Mouse (Mus musculus) hindbrain, embryonic 12.5 days (tissue): ENCODE results near the gene Gpr107. TPM values are rescaled to one million over a fixed set of nuclear protein-coding genes. Genes with fewer than 3 reads are reported as not detected.
A peak's percentile ranks its signal among the peaks of the same experiment; 100 is the strongest.

Experiments
- ATAC-seq: fragments of 200-750 bp; cut with Nextera tagmentation; 2 replicates; pipeline ENCODE4 v1.8.0; 2017; ENCODE audit warnings: moderate TSS enrichment; ENCODE audit not compliant: low FRiP score
- H3K27ac ChIP-seq: fragments of 300-500 bp; sonication (generic); 2 replicates; pipeline ENCODE4 v1.5.1; 2016; ENCODE audit warnings: mild to moderate bottlenecking
- H3K27me3 ChIP-seq: fragments of 300-500 bp; sonication (generic); 2 replicates; pipeline ENCODE4 v1.6.1; 2016; ENCODE audit warnings: mild to moderate bottlenecking
- H3K36me3 ChIP-seq: fragments of 300-500 bp; sonication (generic); 2 replicates; pipeline ENCODE4 v1.6.1; 2016; ENCODE audit warnings: mild to moderate bottlenecking
- H3K4me1 ChIP-seq: fragments of 300-500 bp; sonication (generic); 2 replicates; pipeline ENCODE4 v1.6.1; 2016
- H3K4me2 ChIP-seq: fragments of 300-500 bp; sonication (generic); replicated peaks from 2 replicates; pipeline ENCODE4 v1.6.1; 2016; ENCODE audit warnings: mild to moderate bottlenecking
- H3K4me3 ChIP-seq: fragments of 300-500 bp; sonication (generic); 2 replicates; pipeline ENCODE4 v1.5.1; 2016; ENCODE audit warnings: mild to moderate bottlenecking
- H3K9ac ChIP-seq: fragments of 300-500 bp; sonication (generic); 2 replicates; pipeline ENCODE4 v1.6.1; 2016; ENCODE audit warnings: mild to moderate bottlenecking, moderate library complexity
- H3K9me3 ChIP-seq: fragments of 300-500 bp; sonication (generic); replicated peaks from 2 replicates; pipeline ENCODE4 v1.6.1; 2016; ENCODE audit warnings: mild to moderate bottlenecking
- WGBS: fragments of 180-500 bp; shearing (Covaris S2); methylation state at CpG from one replicate; pipeline ENCODE4 v1.1.7; 2016; 5-methylcytosine and 5-hydroxymethylcytosine counted together
- polyA plus RNA-seq: library from polyadenylated mRNA; unstranded; fragments of >200 nt; fragmentation: Nextera tagmentation; extraction: Ambion mirVana; gene quantifications from 2 replicates; pipeline ENCODE4 v1.2.1, GENCODE M21; 2016

The Gpr107 gene
- polyA plus RNA-seq, 1 experiment from 2014 or later = 43.1 TPM

DNA sequence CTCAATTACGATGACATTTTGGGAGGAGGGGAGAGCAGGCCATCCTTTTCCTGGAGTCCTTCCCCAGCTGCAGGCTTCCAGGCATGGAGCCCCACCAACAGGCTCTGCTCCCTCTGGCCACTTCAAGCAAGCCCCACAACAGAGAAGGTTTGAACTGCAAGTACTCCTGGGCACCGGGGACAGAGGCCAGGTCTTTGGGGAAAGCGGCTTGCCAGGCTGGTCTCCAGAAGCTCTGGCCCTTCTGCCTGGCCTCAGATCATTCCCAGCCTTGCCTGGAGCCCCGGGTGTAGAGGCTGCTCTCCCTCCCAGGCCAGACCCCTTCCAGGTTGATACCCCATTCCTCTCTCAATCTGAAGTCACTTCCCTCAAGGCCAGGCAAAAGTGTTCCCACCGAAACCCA lies 92.9 kb downstream of the Gpr107 start:
- WGBS = 11% methylated on average over 5 of the region's 5 CpGs
- Histone ChIP-seq H3K4me3 (peak overlapping the region; percentile 93), H3K4me2 (peak overlapping the region; percentile 77), H3K27me3 (peaks cover 25% of the 10 kb centered on the region), H3K9me3 (no peaks in the 10 kb centered on the region), H3K4me1 (peaks cover 46% of the 10 kb centered on the region), H3K9ac (peak overlapping the region; percentile 99), H3K27ac (peak overlapping the region; percentile 92), H3K36me3 (peaks cover 5% of the 10 kb centered on the region; the same call in 1 of the 2 replicates)
- no peak for ATAC-seq

DNA sequence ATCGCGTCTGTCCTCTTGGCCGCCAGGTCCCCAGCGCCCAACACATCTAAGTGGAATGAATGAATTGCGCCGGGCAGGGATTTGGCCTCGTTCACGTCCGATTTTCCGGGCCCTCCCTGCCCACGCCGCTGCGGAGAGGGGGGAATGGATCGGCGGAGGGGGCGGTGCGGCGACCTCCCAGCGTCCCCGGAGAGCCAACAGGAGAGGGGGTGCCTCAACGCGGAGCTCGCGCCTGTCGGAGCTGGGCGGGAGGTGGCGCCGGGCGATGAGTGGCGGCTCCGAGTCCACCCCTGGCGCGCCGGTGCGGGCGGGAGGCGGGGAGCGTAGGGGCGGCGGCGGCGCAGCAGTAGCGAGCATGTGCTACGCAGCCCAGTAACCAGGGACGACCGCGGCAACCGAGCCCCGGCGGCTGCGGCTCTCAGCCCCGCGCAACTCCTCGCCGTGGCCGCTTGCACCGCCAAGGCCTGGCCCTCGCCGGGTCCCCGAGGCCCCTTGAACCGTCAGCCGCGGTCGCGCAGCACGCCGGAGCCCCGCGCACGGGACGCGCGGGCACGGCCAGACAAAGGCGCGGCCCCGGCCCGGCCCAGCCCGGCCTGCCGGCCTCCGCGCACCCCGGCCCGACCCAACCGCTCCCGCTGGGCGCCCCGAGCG lies 93.5 kb downstream of the Gpr107 start, which contains the start of gene Ncs1:
Ncs1 (plus strand) TSS at position 333 of the 651 bp plus-strand sequence.
- Histone ChIP-seq H3K4me1 (peaks cover 49% of the 10 kb centered on the region), H3K4me2 (peak within 1 kb of the TSS; percentile 77), H3K36me3 (peaks cover 5% of the 10 kb centered on the region; the same call in 1 of the 2 replicates), H3K27me3 (peaks cover 25% of the 10 kb centered on the region), H3K27ac (peak within 1 kb of the TSS; percentile 92), H3K4me3 (peak within 1 kb of the TSS; percentile 93), H3K9ac (peak within 1 kb of the TSS; percentile 99), H3K9me3 (no peaks in the 10 kb centered on the region)
- 1% methylated on average over 77 of the region's 89 CpGs for WGBS
- peak; percentile 83 for ATAC-seq

DNA sequence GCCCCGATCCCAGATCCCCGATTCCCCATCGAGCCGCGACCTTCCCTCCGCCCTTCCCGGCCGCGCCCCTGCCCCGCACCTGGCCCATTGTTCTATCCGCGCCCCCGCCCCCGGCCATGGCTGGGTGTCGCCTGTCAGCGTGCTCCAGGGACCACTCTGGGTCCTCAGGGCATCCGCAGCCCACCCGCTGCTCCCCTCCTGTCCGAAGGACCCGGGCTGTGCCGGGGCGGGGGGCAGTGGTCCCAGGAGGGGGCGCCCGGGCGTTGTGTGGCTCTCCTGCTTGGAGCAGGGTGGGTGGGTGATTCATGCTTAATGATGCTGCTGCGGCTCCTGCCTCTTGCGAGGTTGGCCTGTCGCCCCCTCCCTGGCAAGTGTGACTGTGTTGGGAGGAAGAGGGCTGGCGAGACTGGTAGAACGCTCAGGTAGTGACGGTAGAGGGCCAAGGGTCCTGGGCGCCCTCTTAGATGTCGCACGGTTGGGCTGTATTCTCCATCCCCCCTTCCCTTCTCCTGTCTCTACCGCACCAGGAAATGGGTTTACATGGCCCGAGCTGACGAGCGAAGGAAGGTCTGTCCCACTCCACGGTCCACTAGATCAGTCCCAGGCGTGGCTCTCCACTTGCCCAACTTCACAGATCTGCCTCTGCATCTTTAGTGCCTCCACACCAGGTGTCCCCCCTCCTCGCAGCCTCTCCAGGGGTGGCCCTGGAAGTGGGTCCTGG lies 94.3 kb downstream of the Gpr107 start:
- Histone ChIP-seq H3K36me3 (peaks cover 5% of the 10 kb centered on the region; the same call in 1 of the 2 replicates), H3K27ac (peak overlapping the region; percentile 92), H3K9ac (peak overlapping the region; percentile 99), H3K27me3 (peaks cover 25% of the 10 kb centered on the region), H3K9me3 (no peaks in the 10 kb centered on the region), H3K4me3 (peak overlapping the region; percentile 93), H3K4me1 (peaks cover 54% of the 10 kb centered on the region), H3K4me2 (peak overlapping the region; percentile 77)
- WGBS = 1% methylated on average over 39 of the region's 41 CpGs
- ATAC-seq = peak; percentile 49

DNA sequence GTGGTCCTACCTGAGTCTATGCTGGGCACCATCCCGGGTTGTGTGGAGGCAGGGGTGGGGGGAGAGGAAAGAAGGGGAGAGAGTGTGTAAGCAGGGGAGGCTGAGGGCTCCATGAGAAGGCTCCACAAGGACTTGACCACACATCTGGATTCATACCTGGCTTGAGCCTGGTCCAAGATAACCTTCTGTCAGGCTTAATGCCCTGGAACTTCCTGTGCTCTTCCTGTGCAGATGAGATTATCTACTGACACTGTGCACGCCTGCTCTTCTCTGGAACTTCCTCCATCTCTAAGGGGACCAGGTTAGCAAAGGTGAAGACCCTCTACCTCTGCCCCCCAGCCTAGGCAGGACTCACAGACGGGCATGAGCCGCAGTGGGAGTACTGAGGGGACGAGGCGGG lies 96.7 kb downstream of the Gpr107 start:
- Histone ChIP-seq H3K4me1 (peaks cover 48% of the 10 kb centered on the region), H3K9me3 (no peaks in the 10 kb centered on the region)
- 94% methylated on average over 6 of the region's 6 CpGs for WGBS

DNA sequence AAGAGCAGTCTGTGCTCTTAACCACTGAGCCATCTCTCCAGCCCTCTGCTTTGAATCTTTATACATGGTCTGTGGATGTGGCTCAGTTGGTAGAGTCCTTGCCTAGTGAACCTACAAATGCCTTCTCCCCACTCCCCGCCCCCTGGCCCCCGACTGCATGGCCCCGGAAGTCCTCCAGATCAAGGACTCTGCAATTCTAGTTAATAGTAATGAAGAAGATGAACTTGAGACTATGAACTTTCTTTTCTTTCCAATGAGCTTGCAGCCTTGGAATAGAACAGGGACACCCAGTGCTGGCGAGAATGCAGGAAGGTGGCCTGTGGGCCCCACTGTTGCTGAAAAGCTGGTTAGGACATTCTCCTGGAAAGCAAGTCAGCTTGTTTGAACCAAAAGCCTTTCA lies 100.1 kb downstream of the Gpr107 start:
- Histone ChIP-seq H3K27ac (no peak overlapping the region), H3K9ac (no peak overlapping the region), H3K27me3 (no peaks in the 10 kb centered on the region), H3K9me3 (no peaks in the 10 kb centered on the region), H3K4me3 (no peak overlapping the region), H3K36me3 (peaks cover 9% of the 10 kb centered on the region; the same call in 1 of the 2 replicates), H3K4me1 (peaks cover 58% of the 10 kb centered on the region), H3K4me2 (no peak overlapping the region)
- WGBS = 93% methylated on average over 4 of the region's 4 CpGs
- no peak for ATAC-seq

More for the DNA sequence above, 96.7 kb downstream of the Gpr107 start:
- ATAC-seq = no peak
- Histone ChIP-seq H3K9ac (no peak overlapping the region), H3K27ac (no peak overlapping the region), H3K4me3 (no peak overlapping the region), H3K4me2 (no peak overlapping the region), H3K27me3 (peaks cover 7% of the 10 kb centered on the region; the same call in 1 of the 2 replicates), H3K36me3 (peaks cover 9% of the 10 kb centered on the region; the same call in 1 of the 2 replicates)

DNA sequence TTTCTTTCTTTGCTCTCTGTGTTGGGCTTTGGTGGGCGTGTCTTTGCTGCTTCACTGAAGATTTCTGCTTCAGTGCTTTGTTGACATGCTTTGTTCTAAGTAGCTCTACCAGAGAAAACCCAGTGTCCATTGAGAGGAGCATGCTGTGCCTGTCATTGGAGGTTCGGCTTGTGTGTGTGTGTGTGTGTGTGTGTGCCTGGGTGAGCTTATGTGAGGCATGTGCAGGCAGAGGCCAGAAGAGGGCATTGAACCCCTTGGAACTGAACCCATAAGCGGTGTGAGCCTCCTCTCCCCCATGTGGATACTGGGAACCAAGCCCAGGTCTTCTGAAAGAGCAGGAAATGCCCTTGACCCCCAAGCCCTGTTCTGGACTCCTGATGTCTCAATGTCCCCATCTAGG lies 101.3 kb downstream of the Gpr107 start:
- no peak overlapping the region for H3K4me3 ChIP-seq
- no peak overlapping the region for H3K27ac ChIP-seq
- H3K4me1 ChIP-seq = peaks cover 58% of the 10 kb centered on the region
- H3K4me2 ChIP-seq = no peak overlapping the region
- ATAC-seq = no peak
- H3K9me3 ChIP-seq = no peaks in the 10 kb centered on the region
- 48% methylated on average over 3 of the region's 3 CpGs for WGBS
- H3K36me3 ChIP-seq = peaks cover 9% of the 10 kb centered on the region; the same call in 1 of the 2 replicates
- no peak overlapping the region for H3K9ac ChIP-seq
- no peaks in the 10 kb centered on the region for H3K27me3 ChIP-seq

DNA sequence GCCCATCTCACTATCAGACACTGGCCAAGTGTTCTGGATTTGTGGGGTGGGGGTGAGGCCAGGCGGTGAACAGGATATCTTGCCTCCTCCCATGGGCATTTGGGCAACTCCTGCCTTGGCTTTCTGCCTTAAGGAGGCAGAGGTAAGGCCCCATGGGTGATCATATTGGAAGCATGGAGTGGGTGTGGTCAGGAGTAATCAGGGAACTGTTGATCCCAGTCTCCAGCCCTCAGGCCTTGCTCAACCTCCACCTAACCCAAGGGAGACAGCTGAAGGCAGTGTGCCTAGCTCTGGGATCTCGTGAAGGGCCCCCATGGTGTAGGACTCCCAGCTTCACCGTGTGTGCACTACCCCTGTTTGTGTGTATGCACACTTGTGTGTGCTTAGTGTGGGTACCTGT lies 102.7 kb downstream of the Gpr107 start:
- Histone ChIP-seq H3K9me3 (no peaks in the 10 kb centered on the region), H3K4me2 (no peak overlapping the region), H3K27me3 (no peaks in the 10 kb centered on the region), H3K36me3 (0 out of 2 replicates have a peak, but pooled peaks cover 4% of the 10 kb centered on the region), H3K4me3 (no peak overlapping the region), H3K4me1 (peaks cover 64% of the 10 kb centered on the region), H3K27ac (no peak overlapping the region), H3K9ac (no peak overlapping the region)
- ATAC-seq = no peak
- WGBS = 97% methylated on average over 3 of the region's 3 CpGs

DNA sequence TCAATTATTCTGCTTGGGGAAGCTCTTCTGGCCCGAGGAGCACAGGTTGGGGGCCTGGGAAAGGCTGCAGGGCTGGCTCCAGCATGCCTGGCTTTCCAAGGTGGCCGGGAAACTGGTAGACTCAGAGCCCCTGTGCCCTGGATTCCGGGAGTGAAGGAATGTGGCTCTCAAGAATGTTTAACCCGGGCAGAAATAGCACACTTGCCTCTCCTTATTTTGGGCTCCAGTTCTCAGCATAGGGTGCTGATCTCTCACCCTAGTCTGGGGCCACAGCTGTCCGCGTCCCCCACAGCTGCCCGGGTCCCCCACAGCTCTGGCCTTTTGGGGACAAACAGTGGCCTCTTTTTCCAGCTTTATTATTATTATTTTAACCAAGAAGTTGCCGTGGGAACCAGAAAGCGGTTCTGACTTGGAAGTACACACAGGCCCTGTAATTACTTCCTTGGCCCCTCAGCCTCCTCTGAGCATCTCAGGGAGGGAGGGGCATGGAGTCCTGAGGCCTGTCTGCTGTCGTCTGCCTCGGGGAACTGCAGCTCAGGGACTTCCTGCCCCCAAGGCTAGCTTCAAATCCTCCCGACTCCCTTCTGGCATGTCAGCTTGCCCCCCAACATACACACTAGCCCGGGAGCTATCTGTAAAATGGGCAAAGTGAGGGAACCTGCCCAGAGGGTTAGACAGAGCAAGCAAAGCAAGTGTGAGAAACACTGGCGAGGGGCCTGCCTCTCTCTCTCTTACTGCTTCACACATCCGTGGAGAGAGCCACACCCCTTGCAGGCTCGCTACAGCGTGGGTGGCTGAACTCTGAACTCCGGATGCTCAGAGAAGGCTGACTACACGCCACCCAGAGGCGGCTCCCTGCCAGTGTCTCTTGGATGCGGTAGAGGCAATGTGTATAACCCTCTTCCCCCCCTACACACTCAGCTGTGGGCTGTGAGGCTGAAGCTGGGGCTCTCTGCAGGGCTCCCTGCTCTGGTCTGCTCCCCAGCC lies 104.1 kb downstream of the Gpr107 start:
- Histone ChIP-seq H3K4me2 (peak overlapping the region; percentile 22), H3K27me3 (no peaks in the 10 kb centered on the region), H3K36me3 (0 out of 2 replicates have a peak, but pooled peaks cover 4% of the 10 kb centered on the region), H3K4me1 (peaks cover 57% of the 10 kb centered on the region), H3K27ac (peak overlapping the region; percentile 49), H3K9ac (no peak overlapping the region), H3K4me3 (no peak overlapping the region), H3K9me3 (no peaks in the 10 kb centered on the region)
- ATAC-seq = no peak
- WGBS = 20% methylated on average over 21 of the region's 21 CpGs

DNA sequence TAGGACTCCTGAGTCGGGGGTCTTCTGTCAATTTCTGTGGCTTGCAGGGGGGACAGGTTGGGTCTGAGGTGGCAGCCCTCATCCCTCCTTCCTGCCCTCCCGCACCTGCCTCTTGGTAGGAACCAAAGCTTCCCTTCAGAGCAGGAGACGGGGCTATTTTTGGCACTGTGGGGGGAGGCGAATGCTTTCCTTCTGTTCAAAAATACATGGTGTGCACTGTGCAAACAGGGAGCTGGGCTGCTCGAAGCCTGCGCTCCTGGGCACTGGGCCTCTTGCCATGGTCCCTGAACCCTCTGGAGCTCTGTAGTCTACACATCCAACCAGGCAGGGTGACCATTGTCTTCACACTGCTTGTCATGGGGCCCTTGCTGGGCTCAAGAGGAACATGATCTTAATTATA lies 105.0 kb downstream of the Gpr107 start:
- H3K9me3 ChIP-seq = no peaks in the 10 kb centered on the region
- ATAC-seq = no peak
- no peak overlapping the region; the same call in 1 of the 2 replicates for H3K4me2 ChIP-seq
- peaks cover 57% of the 10 kb centered on the region for H3K4me1 ChIP-seq
- H3K27me3 ChIP-seq = no peaks in the 10 kb centered on the region
- 61% methylated on average over 6 of the region's 6 CpGs for WGBS
- H3K4me3 ChIP-seq = no peak overlapping the region
- H3K9ac ChIP-seq = 0 out of 2 replicates have a peak overlapping the region, but pooled peaks have one; percentile 10
- H3K27ac ChIP-seq = peak overlapping the region; percentile 18; the same call in 1 of the 2 replicates
- H3K36me3 ChIP-seq = 0 out of 2 replicates have a peak, but pooled peaks cover 3% of the 10 kb centered on the region

DNA sequence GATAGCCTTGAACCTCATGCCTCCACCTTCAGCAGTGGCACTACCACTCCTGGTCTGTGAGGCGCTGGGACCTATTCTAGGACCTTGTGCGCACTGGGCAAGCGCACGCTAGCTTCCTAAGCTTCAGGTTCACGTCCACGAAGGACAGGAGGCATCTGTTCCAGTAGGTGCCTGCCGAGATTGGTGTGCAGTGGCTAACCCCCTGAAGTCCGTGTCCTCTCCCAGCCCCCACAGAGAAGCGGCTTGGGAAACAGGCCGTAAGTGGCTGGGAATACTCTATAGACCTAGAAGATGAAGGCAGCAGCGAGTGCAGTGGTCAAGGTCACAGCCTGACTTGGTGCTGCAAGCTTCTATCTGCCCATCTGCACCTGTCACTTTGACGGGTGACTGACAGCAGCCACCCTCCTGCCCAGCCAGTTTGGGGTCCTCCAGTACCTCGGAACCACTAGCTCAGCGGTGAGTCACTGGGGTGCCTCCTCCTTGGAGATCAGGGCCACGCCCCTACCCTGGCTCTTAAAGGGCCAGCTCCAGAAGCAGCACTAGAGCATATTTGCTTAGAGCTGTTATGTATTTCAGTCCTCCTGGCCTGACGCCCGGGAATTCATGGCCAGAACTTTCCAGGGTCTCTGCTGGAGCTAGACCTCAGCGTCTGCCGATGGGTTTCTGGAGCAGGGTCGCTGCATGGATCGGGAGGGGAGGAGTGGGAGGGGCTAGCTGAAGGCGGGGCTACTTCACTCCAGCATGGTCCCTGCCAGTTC lies 106.7 kb downstream of the Gpr107 start:
- peak; percentile 36 for ATAC-seq
- WGBS = 12% methylated on average over 22 of the region's 22 CpGs
- H3K27me3 ChIP-seq = no peaks in the 10 kb centered on the region
- peak overlapping the region; percentile 62 for H3K4me2 ChIP-seq
- no peaks in the 10 kb centered on the region for H3K9me3 ChIP-seq
- H3K27ac ChIP-seq = no peak overlapping the region
- peaks cover 70% of the 10 kb centered on the region for H3K4me1 ChIP-seq
- H3K9ac ChIP-seq = peak overlapping the region; percentile 25
- H3K4me3 ChIP-seq = peak overlapping the region; percentile 30
- H3K36me3 ChIP-seq = no peaks in the 10 kb centered on the region

DNA sequence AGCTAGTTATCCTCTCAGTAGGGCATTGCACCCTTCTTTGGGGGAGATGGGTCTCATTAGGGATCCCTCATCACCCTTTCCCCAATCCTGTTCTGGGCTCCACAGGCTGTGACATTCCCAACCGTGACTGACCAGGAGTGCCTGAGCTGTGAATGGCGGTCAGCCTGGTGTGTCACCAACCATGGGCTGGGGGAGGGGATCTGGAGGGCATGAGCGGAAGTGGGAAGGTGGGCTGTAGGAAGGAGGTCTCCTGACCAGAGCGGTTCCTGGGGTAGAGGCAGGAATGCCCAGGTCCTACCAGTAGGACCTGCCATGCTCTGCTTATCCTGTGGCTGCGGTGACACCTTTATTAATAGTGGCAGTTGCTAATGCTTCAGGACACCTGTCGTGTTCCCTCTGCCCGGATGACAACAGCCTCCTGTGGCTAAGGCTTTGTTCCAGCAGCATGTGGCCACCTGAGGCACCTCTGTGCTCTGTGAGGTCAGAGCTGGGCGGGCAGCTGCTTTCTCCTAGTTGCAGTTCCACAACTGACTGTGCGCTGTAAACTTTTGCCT lies 107.3 kb downstream of the Gpr107 start:
- 23% methylated on average over 9 of the region's 9 CpGs for WGBS
- H3K4me2 ChIP-seq = peak overlapping the region; percentile 62
- H3K27ac ChIP-seq = no peak overlapping the region
- no peak; the same call in 1 of the 2 replicates for ATAC-seq
- H3K9me3 ChIP-seq = no peaks in the 10 kb centered on the region
- no peak overlapping the region; the same call in 1 of the 2 replicates for H3K9ac ChIP-seq
- peak overlapping the region; percentile 30 for H3K4me3 ChIP-seq
- H3K36me3 ChIP-seq = no peaks in the 10 kb centered on the region
- peaks cover 70% of the 10 kb centered on the region for H3K4me1 ChIP-seq
- H3K27me3 ChIP-seq = no peaks in the 10 kb centered on the region
